ENCODE assay signal across 8 mouse cellular contexts in the genomic region with DNA sequence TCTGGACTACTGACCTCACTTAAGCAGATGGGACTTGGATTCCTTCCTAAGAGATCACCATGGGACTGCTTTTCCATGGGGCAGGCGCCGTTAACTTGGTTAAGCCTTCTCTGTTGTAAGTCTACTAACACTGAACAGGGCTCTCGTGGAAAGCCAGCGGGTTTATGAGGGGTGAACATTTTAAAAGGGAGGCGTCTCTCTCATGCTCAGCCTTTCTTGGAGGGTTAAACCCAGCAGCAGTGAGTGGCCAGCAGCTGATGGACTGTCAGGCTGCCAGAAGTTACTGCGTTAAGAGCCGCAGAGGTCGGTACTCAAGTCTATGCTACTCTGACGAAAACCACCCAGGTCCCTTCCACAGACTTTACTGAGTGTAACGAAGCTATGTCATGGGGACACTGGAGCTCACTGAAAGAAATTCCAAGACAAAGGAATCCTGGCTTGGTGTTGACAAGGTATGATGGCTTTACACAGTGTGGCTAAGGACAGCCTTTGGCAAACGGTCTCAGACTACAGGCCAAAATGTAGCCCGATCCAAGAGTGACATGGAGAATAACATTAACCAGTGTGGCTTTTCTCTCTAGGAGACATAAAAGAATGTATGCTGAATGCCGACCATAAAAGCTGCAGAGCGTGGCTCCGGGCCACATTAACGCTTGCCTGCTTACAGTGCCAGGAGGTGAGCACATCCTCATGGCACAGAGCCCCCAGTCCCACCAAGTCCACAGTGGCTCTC.
DNase-seq lines count a peak whose midpoint lies in the region; ATAC-seq and TF ChIP-seq lines count a peak whose summit lies in the region.

No protein-coding gene starts in this region.

- TF ChIP-seq CTCF in bone marrow macrophage, adult 2 months (IDR thresholded peaks at IDR 0.05; ENCODE audit: low read depth, low read length), result no peak

- peaks cover 8% of the 10 kb centered on the region for H3K36me3 ChIP-seq in midbrain, embryonic 16.5 days (ENCODE audit: control insufficient read depth, insufficient read depth, low read length)

- ATAC-seq in midbrain, embryonic 16.5 days, result peak; percentile 76

- H3K9me3 ChIP-seq in midbrain, embryonic 16.5 days (replicated peaks; ENCODE audit: control insufficient read depth, low read length, poor library complexity, severe bottlenecking), result no peaks in the 10 kb centered on the region

- peak overlapping the region; percentile 2; the same call in 1 of the 2 replicates for H3K4me2 ChIP-seq in midbrain, embryonic 16.5 days (ENCODE audit: low read length)

- H3K27ac ChIP-seq in bone marrow macrophage, adult 2 months (ENCODE audit: insufficient read depth, low read depth, low read length), result no peak overlapping the region
- H3K27ac ChIP-seq in midbrain, embryonic 16.5 days (ENCODE audit: low read length), result peak overlapping the region; percentile 38

- no peaks in the 10 kb centered on the region for H3K27me3 ChIP-seq in midbrain, embryonic 16.5 days (ENCODE audit: control insufficient read depth, insufficient read depth, low read depth, low read length)

- peak overlapping the region; percentile 45; the same call in 1 of the 2 replicates for H3K4me3 ChIP-seq in bone marrow macrophage, adult 2 months (ENCODE audit: insufficient read depth, low read length)
- no peak overlapping the region for H3K4me3 ChIP-seq in midbrain, embryonic 16.5 days (ENCODE audit: low read depth, low read length)

- no peak overlapping the region for H3K9ac ChIP-seq in midbrain, embryonic 16.5 days (ENCODE audit: low read depth, low read length)

- TF ChIP-seq POLR2A in bone marrow macrophage, adult 2 months (IDR thresholded peaks at IDR 0.05; ENCODE audit: borderline replicate concordance, low read depth, low read length), result no peak

- 64% methylated on average over 16 of the region's 16 CpGs for WGBS in midbrain, embryonic 16.5 days

- peak; percentile 20 for DNase-seq in embryo, embryonic 11.5 days (ENCODE audit: low read depth, low spot score)
- no peak for DNase-seq in embryo, embryonic 11 days
- DNase-seq in heart, adult 18-20 months, result peak; percentile 64 to 72
- DNase-seq in kidney, adult 18-20 months, result peak; percentile 28
- DNase-seq in spleen, postnatal 36 days (ENCODE audit: low spot score in 2 of 2), result no peak
- no peak for DNase-seq in right cerebral cortex, postnatal 25 days

- H3K4me1 ChIP-seq in bone marrow macrophage, adult 2 months (ENCODE audit: control insufficient read depth, insufficient read depth, low read length), result no peaks in the 10 kb centered on the region
- peaks cover 4% of the 10 kb centered on the region; the same call in 1 of the 2 replicates for H3K4me1 ChIP-seq in midbrain, embryonic 16.5 days (ENCODE audit: control insufficient read depth, insufficient read depth, low read length)

Comparison
In these comparisons a context has a peak if more than half of its experiments do, and no peak if none do; other contexts are left out.
1. DNase-seq: peak in embryo, embryonic 11.5 days (single experiment), heart, adult 18-20 months (2 of 2) and kidney, adult 18-20 months (single experiment); none in embryo, embryonic 11 days (single experiment), spleen, postnatal 36 days (0 of 2) and right cerebral cortex, postnatal 25 days (single experiment).